8 mouse cellular contexts compared by ENCODE assay signal in the genomic region with DNA sequence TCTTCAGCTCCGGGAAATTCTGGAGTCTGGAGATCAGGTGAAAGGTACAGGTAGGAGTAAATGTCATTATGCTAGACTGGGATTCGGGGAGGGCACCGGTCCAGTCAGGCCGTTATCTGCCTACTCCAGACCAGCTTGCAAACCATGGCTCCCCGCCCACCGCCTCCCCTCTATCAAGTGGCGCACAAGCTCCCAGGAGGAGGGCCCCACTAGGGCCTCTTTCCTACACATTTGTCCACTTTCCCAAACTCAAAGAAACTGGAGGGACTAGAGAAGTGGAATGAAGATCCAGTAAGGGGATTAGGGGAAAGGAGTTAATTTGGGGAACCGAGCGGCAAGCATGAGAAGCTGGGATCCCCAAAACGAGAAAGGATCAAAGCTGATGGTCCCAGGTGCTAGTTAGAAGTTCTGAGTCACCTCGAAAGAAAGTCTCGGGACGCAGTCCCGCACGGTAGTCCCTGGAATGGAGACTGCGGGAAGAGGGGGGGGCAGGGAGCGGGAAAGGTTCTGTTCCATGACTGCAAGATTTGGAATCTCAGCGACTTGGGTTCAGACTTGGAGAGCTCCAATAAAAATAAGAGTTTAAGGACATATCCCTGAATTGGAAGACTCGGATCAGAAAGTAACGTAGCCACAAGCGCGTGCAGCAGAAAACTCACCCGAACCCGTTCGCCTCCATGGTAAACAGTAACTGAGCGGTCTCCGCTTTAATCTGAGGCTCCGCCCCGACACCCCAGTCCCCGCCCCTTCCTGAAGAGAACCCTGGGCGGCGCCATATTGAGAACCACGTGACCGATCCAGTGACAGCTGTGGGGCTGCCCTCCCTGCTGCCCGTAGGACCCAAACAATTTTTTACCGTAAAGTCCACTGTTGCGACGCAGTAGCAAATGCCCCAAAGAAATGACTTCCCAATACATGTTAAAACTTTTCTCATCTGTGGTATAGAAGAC. TPM values are rescaled to one million over a fixed set of nuclear protein-coding genes. Genes with fewer than 3 reads are reported as not detected.
A peak's percentile ranks its signal among the peaks of the same experiment; 100 is the strongest.
DNase-seq lines count a peak whose midpoint lies in the region; ATAC-seq and TF ChIP-seq lines count a peak whose summit lies in the region.

A gene (minus strand): TSS at position 742 of the 950 bp plus-strand sequence.

- peaks cover 3% of the 10 kb centered on the region; the same call in 1 of the 2 replicates for H3K36me3 ChIP-seq in ES-E14 (ENCODE audit: control insufficient read depth, insufficient read depth, low read length, poor library complexity, severe bottlenecking)
- peaks cover 2% of the 10 kb centered on the region; the same call in 1 of the 2 replicates for H3K36me3 ChIP-seq in forebrain, embryonic 16.5 days (ENCODE audit: control insufficient read depth, insufficient read depth)
- peaks cover 27% of the 10 kb centered on the region for H3K36me3 ChIP-seq in lung, embryonic 14.5 days (ENCODE audit: insufficient read depth)
- 0 out of 2 replicates have a peak, but pooled peaks cover 6% of the 10 kb centered on the region for H3K36me3 ChIP-seq in thymus, adult 2 months (ENCODE audit: control insufficient read depth, insufficient read depth, low read length)

- H3K27ac ChIP-seq in ES-E14 (ENCODE audit: insufficient read depth, low read depth, low read length, poor library complexity, severe bottlenecking): no peak within 1 kb of the TSS
- H3K27ac ChIP-seq in forebrain, embryonic 16.5 days (ENCODE audit: low read length): peak within 1 kb of the TSS; percentile 86
- peak within 1 kb of the TSS; percentile 88 for H3K27ac ChIP-seq in layer of hippocampus, adult 2 months
- peak within 1 kb of the TSS; percentile 56; the same call in 1 of the 2 replicates for H3K27ac ChIP-seq in lung, embryonic 14.5 days (ENCODE audit: low read depth)
- peak within 1 kb of the TSS; percentile 58; the same call in 1 of the 2 replicates for H3K27ac ChIP-seq in olfactory bulb, adult 2 months (ENCODE audit: insufficient read depth, low read depth, low read length)
- H3K27ac ChIP-seq in thymus, adult 2 months (ENCODE audit: control insufficient read depth, insufficient read depth, low read length): no peak within 1 kb of the TSS

- H3K4me3 ChIP-seq in ES-E14 (ENCODE audit: insufficient read depth in 1 of 2, low read depth in 1 of 2, low read length in 2 of 2, poor library complexity in 1 of 2, severe bottlenecking in 1 of 2): peak within 1 kb of the TSS; percentile 82 to 86
- H3K4me3 ChIP-seq in forebrain, embryonic 16.5 days (replicated peaks; ENCODE audit: low read length): peak within 1 kb of the TSS; percentile 87
- peak within 1 kb of the TSS; percentile 86 for H3K4me3 ChIP-seq in layer of hippocampus, adult 2 months
- H3K4me3 ChIP-seq in lung, embryonic 14.5 days (ENCODE audit: low read depth, low read length): peak within 1 kb of the TSS; percentile 86
- H3K4me3 ChIP-seq in olfactory bulb, adult 2 months (ENCODE audit: insufficient read depth, low read depth, low read length): peak within 1 kb of the TSS; percentile 89
- peak within 1 kb of the TSS; percentile 98 for H3K4me3 ChIP-seq in thymus, adult 2 months (ENCODE audit: control insufficient read depth, insufficient read depth, low read length)

- H3K4me2 ChIP-seq in forebrain, embryonic 16.5 days (ENCODE audit: low read length): peak within 1 kb of the TSS; percentile 96
- peak within 1 kb of the TSS; percentile 97 for H3K4me2 ChIP-seq in lung, embryonic 14.5 days

- no peak for TF ChIP-seq POLR2A in olfactory bulb, adult 2 months (IDR thresholded peaks at IDR 0.05; ENCODE audit: insufficient read depth, low read depth, low read length)
- no peak for TF ChIP-seq POLR2A in thymus, adult 2 months (IDR thresholded peaks at IDR 0.05; ENCODE audit: control insufficient read depth, extremely low read depth, insufficient read depth, low read length, poor library complexity)

- TF ChIP-seq CTCF in layer of hippocampus, adult 2 months (conservative IDR thresholded peaks at IDR 0.05): no peak
- TF ChIP-seq CTCF in lung, embryonic 14.5 days (IDR thresholded peaks at IDR 0.05; ENCODE audit: low read depth): no peak
- no peak for TF ChIP-seq CTCF in olfactory bulb, adult 2 months (IDR thresholded peaks at IDR 0.05; ENCODE audit: insufficient read depth, low read depth, low read length)
- TF ChIP-seq CTCF in thymus, adult 2 months (IDR thresholded peaks at IDR 0.05; ENCODE audit: borderline replicate concordance, control insufficient read depth, extremely low read depth, insufficient read depth, low read length, poor library complexity): 0 out of 2 replicates have a peak, but pooled peaks have one; percentile 20

- no peaks in the 10 kb centered on the region for H3K9me3 ChIP-seq in ES-E14 (ENCODE audit: control insufficient read depth, insufficient read depth, low read depth, low read length)
- no peaks in the 10 kb centered on the region for H3K9me3 ChIP-seq in forebrain, embryonic 16.5 days (ENCODE audit: control insufficient read depth, low read length)
- no peaks in the 10 kb centered on the region for H3K9me3 ChIP-seq in lung, embryonic 14.5 days (ENCODE audit: low read depth, low read length)

- peaks cover 4 to 14% of the 10 kb centered on the region in 2 experiments; a peak in 2 of 4 replicates for H3K4me1 ChIP-seq in ES-E14 (ENCODE audit: control insufficient read depth in 2 of 2, insufficient read depth in 2 of 2, low read length in 2 of 2, poor library complexity in 1 of 2)
- H3K4me1 ChIP-seq in forebrain, embryonic 16.5 days (replicated peaks; ENCODE audit: control insufficient read depth, insufficient read depth, low read length): peaks cover 33% of the 10 kb centered on the region
- H3K4me1 ChIP-seq in lung, embryonic 14.5 days (ENCODE audit: insufficient read depth): no peaks in the 10 kb centered on the region
- peaks cover 17% of the 10 kb centered on the region for H3K4me1 ChIP-seq in olfactory bulb, adult 2 months (ENCODE audit: control insufficient read depth, insufficient read depth, low read length)
- H3K4me1 ChIP-seq in thymus, adult 2 months (replicated peaks; ENCODE audit: control insufficient read depth, insufficient read depth, low read length): peaks cover 22% of the 10 kb centered on the region

- DNase-seq in ES-E14 (ENCODE audit: low read depth, low spot score): peak; percentile 93
- DNase-seq in cerebellum, adult 11-12 months: peak; percentile 95
- peak; percentile 93 to 94 for DNase-seq in heart, postnatal 36 days
- peak; percentile 95 for DNase-seq in layer of hippocampus, adult 2 months (ENCODE audit: low spot score in 2 of 2)
- DNase-seq in lung, embryonic 14.5 days: peak; percentile 98
- DNase-seq in thymus, adult 2 months: peak; percentile 96

- WGBS in forebrain, embryonic 16.5 days: under 1% methylated on average over 38 of the region's 38 CpGs
- under 1% methylated on average over 38 of the region's 38 CpGs for WGBS in lung, embryonic 14.5 days
- WGBS in olfactory bulb, adult 2 months: under 1% methylated on average over 38 of the region's 38 CpGs
- WGBS in thymus, adult 2 months: 3% methylated on average over 38 of the region's 38 CpGs

- ATAC-seq in forebrain, embryonic 16.5 days: peak; percentile 93
- peak; percentile 91 for ATAC-seq in lung, embryonic 14.5 days (ENCODE audit: insufficient read depth)

- in situ Hi-C loops in ES-E14 (cut with MboI; ENCODE audit: low sequenced_read_pairs in 2 of 2, unreplicated experiment in 2 of 2): loop anchor here (5.0 to 10.0 kb wide), 2 partner anchors 169 to 172 kb away; a partner anchor contains a TSS

- H3K9ac ChIP-seq in ES-E14 (ENCODE audit: insufficient read depth, low read depth, low read length, poor library complexity, severe bottlenecking): peak within 1 kb of the TSS; percentile 74
- H3K9ac ChIP-seq in forebrain, embryonic 16.5 days (replicated peaks; ENCODE audit: low read depth, low read length): peak within 1 kb of the TSS; percentile 85
- H3K9ac ChIP-seq in lung, embryonic 14.5 days: peak within 1 kb of the TSS; percentile 72

- H3K27me3 ChIP-seq in forebrain, embryonic 16.5 days (replicated peaks; ENCODE audit: control insufficient read depth, insufficient read depth, low read length): no peaks in the 10 kb centered on the region
- H3K27me3 ChIP-seq in lung, embryonic 14.5 days (ENCODE audit: insufficient read depth, low read length): no peaks in the 10 kb centered on the region
- no peaks in the 10 kb centered on the region for H3K27me3 ChIP-seq in thymus, adult 2 months (ENCODE audit: control insufficient read depth, insufficient read depth, low read length)

- intact Hi-C loops in heart, postnatal 36 days (cut with DNase I): loop anchor here (2.0 to 5.0 kb wide), 3 partner anchors 141 to 922 kb away; no protein-coding TSS in a partner anchor

TF ChIP-seq in ES-E14, 5 proteins besides CTCF, POLR2A, EP300 and RAD21:
- TF ChIP-seq HCFC1 (IDR thresholded peaks at IDR 0.05; ENCODE audit: borderline replicate concordance, insufficient read depth, low read length) (peak; percentile 59; the same call in 1 of the 2 replicates), CHD2 (IDR thresholded peaks at IDR 0.05; ENCODE audit: low read depth, low read length) (no peak)

RNA-seq across cellular contexts. Expression of the gene that starts here (rescaled TPM):
- total RNA-seq in ES-E14 (2012; rRNA removed): 65.8 and 82.5 TPM in 2 replicates
- polyA plus RNA-seq in forebrain, embryonic 16.5 days (2015; fragmentation: Nextera tagmentation; extraction: Ambion mirVana): 59.1 and 63.4 TPM in 2 replicates
- 100 to 1,000 TPM; 100 to 101 TPM for total RNA-seq in heart, postnatal 36 days (2021)
- total RNA-seq in layer of hippocampus, adult 2 months (2021): 10 to 100 TPM; 58.5 to 59.2 TPM
- 87.2 and 95.9 TPM in 2 replicates for polyA plus RNA-seq in lung, embryonic 14.5 days (2014; fragmentation: Nextera tagmentation; extraction: Ambion mirVana)
- not detected in 2 replicates for polyA plus RNA-seq in olfactory bulb, adult 2 months (2012; ENCODE audit: insufficient read depth, insufficient read length, low replicate concordance, missing spikeins)
- 88.5 and 100 TPM in 2 replicates for polyA plus RNA-seq in thymus, adult 2 months (2012; rRNA removed)

Comparison
In these comparisons a context has a peak if more than half of its experiments do, and no peak if none do; other contexts are left out.
1. H3K27ac ChIP-seq: peak in forebrain, embryonic 16.5 days (single experiment), layer of hippocampus, adult 2 months (single experiment), lung, embryonic 14.5 days (single experiment) and olfactory bulb, adult 2 months (single experiment); none in ES-E14 (single experiment) and thymus, adult 2 months (single experiment).
2. Peak in every context shown above with its lines, with median percentiles within 50 percentile points of each other: DNase-seq, H3K4me3 ChIP-seq and H3K9ac ChIP-seq.